Mouse (Mus musculus): ENCODE results near the gene Iqcf6. TPM values are rescaled to one million over a fixed set of nuclear protein-coding genes. Genes with fewer than 3 reads are reported as not detected.
"Not testable (repeated sequence)": the region's sequence is repeated elsewhere in the genome, so short reads cannot be mapped to it uniquely, and the experiment has no call there.

Iqcf6 gene
- polyA plus RNA-seq, 1 experiment from 2014 or later: not detected

DNA sequence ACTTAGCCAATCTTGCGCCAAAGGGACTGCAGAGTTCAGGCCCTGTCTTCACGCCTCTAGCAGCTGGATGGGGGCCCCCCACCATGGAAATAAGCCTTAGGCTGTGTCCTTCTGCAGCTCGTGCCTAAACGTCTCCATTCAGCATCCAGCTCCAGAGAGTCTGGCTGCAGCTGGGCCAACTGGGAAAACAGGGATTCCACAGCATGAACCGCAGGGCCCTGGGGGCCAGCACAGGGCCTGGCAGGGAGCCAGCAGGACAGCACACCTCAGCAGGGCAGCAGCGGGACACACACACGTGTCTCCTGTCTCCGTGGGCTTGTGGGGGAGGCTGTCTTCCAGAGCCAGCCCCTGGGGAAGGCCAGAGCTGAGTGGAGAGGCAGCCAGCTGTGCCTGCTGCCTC, 1.4 kb downstream of the Iqcf6 start:
- H3K9me3 ChIP-seq; H3K4me2 ChIP-seq; H3K27me3 ChIP-seq (replicated peaks); H3K27ac ChIP-seq; H3K36me3 ChIP-seq; H3K9ac ChIP-seq; ATAC-seq (ENCODE audit: insufficient read depth, low FRiP score, low read depth); H3K4me1 ChIP-seq; H3K4me3 ChIP-seq (replicated peaks): not testable (repeated sequence)
- WGBS: 16% methylated on average over 8 of the region's 8 CpGs

DNA sequence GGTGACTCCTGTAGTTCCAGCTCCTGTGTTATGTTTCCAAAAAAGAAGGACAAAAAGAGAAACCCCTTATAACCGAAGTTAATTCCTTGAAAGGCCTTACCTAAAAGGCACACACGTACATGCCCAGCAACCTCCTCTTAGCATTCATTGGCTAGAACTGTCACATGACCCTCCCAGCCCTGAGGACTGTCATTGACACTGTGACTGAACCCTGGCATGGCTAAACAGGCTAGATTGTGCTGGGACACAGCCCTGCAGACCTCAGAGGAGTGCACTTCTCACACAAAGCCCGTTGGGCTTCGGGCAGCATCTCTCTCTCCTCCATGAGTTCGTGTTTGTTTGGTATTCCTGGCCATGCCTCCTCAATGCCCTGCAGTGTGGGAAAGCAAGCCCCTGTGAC, 5.8 kb downstream of the Iqcf6 start:
- H3K27ac ChIP-seq: no peak overlapping the region
- no peak overlapping the region for H3K4me3 ChIP-seq (replicated peaks)
- H3K9ac ChIP-seq: no peak overlapping the region
- H3K4me2 ChIP-seq: no peak overlapping the region
- H3K27me3 ChIP-seq (replicated peaks): no peaks in the 10 kb centered on the region
- WGBS: 56% methylated on average over 5 of the region's 5 CpGs
- no peaks in the 10 kb centered on the region for H3K36me3 ChIP-seq
- H3K4me1 ChIP-seq: no peaks in the 10 kb centered on the region
- ATAC-seq (ENCODE audit: insufficient read depth, low FRiP score, low read depth): no peak
- H3K9me3 ChIP-seq: no peaks in the 10 kb centered on the region

DNA sequence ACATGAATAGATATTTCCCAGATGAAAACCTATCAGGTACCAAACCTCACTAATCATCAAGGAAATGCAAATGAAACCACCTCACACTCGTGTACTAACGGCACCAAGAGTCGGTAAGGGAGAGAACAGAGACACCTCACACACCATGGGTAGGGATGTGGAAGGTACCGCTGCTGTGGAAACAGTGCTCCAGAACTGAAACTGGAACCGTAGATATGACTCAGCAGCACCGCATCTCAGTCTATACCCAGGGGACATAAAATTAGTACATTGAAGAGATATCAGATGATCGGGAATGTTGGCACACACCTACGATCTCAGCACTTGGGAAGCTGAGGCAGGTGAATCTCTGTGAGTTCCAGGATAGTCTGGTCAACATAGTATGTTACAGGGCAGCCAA, 11.8 kb downstream of the Iqcf6 start:
- Histone ChIP-seq H3K27ac (no peak overlapping the region), H3K4me1 (no peaks in the 10 kb centered on the region), H3K9me3 (no peaks in the 10 kb centered on the region), H3K36me3 (no peaks in the 10 kb centered on the region), H3K4me3 (replicated peaks) (no peak overlapping the region), H3K27me3 (replicated peaks) (no peaks in the 10 kb centered on the region), H3K9ac (no peak overlapping the region), H3K4me2 (no peak overlapping the region)
- WGBS: 88% methylated on average over 8 of the region's 8 CpGs
- ATAC-seq (ENCODE audit: insufficient read depth, low FRiP score, low read depth): no peak

DNA sequence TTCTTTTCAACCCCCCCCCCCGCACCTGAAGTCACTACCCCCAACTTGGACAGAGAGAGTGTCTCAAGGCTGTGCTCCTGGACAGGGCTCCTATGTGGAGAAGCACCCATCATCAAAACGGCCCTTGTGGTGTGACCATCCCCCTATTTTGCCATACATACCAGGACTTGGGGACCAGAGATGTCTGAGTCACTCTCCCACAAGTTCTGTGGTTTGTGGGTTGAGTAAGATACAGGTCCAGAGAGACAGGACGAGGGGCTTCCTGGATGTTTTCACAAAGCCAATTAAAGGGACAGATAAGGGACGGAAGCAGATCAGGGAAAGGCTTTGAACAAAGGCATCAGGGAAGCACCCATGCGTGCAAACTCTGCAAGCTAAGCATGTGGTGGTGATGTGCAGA, 15.0 kb downstream of the Iqcf6 start:
- no peak overlapping the region for H3K27ac ChIP-seq
- WGBS: 55% methylated on average over 5 of the region's 5 CpGs
- no peaks in the 10 kb centered on the region for H3K27me3 ChIP-seq (replicated peaks)
- H3K4me3 ChIP-seq (replicated peaks): no peak overlapping the region
- no peaks in the 10 kb centered on the region for H3K9me3 ChIP-seq
- no peaks in the 10 kb centered on the region for H3K4me1 ChIP-seq
- H3K4me2 ChIP-seq: no peak overlapping the region
- no peak overlapping the region for H3K9ac ChIP-seq
- no peak for ATAC-seq (ENCODE audit: insufficient read depth, low FRiP score, low read depth)
- no peaks in the 10 kb centered on the region for H3K36me3 ChIP-seq

DNA sequence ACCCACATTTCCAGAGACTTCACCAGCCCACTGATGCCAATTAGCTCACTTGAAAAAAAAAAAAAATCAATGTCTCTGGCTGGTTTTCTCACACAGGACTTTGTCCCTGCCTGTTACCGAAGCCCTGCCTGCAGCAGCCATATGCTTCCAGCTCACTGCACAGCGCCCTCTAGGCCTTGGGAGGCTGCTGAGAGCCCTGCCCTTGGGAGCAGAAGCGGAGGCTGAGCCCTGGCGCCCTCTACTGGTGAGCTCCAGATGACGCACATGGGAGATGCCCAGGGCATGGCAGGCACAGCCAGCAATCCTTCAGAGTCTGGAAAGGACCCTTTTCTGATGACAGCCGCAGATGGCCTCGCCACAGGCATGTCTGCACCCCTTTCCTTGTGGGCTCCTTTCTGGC, 16.7 kb downstream of the Iqcf6 start:
- no peak overlapping the region for H3K27ac ChIP-seq
- H3K4me1 ChIP-seq: no peaks in the 10 kb centered on the region
- ATAC-seq (ENCODE audit: insufficient read depth, low FRiP score, low read depth): 0 out of 2 replicates have a peak, but pooled peaks have one; percentile 22
- H3K9ac ChIP-seq: no peak overlapping the region
- H3K9me3 ChIP-seq: no peaks in the 10 kb centered on the region
- 28% methylated on average over 7 of the region's 7 CpGs for WGBS
- no peak overlapping the region for H3K4me2 ChIP-seq
- H3K27me3 ChIP-seq (replicated peaks): no peaks in the 10 kb centered on the region
- H3K36me3 ChIP-seq: no peaks in the 10 kb centered on the region
- H3K4me3 ChIP-seq (replicated peaks): no peak overlapping the region

DNA sequence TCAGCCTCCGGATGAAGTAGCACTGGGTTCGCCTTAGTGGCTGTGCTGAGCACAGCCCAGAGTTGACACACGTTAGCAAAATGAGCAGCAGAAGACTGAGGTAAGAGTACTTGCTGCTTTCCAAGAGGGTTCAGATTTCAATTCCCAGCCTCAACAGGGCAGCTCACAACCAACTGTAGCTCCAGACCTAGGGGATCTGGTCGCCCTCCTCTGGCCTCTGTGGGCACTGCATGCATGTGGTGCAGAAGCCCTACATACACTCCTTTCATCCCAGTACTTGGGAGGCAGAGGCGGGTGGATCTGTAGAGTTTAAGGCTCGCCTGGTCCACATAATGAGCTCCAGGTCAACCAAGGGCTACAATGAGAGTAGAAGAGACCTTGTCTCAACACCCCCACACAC, 17.4 kb downstream of the Iqcf6 start:
- ATAC-seq (ENCODE audit: insufficient read depth, low FRiP score, low read depth): no peak
- H3K4me2 ChIP-seq: no peak overlapping the region
- no peak overlapping the region for H3K9ac ChIP-seq
- H3K4me3 ChIP-seq (replicated peaks): no peak overlapping the region
- no peaks in the 10 kb centered on the region for H3K9me3 ChIP-seq
- H3K4me1 ChIP-seq: no peaks in the 10 kb centered on the region
- no peaks in the 10 kb centered on the region for H3K27me3 ChIP-seq (replicated peaks)
- WGBS: 67% methylated on average over 6 of the region's 6 CpGs
- H3K27ac ChIP-seq: no peak overlapping the region
- H3K36me3 ChIP-seq: no peaks in the 10 kb centered on the region

DNA sequence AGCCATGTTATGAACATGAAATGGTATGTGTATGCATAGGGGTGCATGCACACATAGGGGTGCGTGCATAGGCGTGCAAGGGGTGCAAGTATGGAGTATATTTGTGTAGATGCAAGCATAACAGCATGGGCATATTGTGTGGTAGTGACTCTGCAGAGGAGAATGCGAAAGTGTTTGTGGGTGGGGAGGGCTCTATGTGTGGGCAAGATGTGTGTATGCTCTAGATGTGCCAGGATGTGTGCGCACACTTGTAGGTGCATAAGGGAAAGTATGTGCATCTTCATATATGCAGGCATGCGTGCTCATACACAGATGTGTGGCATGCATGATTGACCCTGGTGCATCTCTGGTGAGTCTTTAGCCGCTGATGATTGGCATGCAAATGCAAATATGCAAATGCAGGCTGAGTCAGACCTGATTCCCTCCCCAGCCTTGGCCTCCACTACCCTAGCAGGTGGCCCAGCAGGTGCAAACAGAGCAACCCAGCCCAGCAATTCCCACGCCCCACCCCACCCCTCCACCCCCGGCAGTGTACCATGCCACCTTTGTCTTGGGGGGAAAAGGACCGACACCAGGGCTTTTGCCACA, 19.4 kb downstream of the Iqcf6 start:
- Histone ChIP-seq H3K9ac (no peak overlapping the region), H3K4me2 (no peak overlapping the region), H3K27ac (no peak overlapping the region), H3K9me3 (no peaks in the 10 kb centered on the region), H3K27me3 (replicated peaks) (no peaks in the 10 kb centered on the region), H3K36me3 (no peaks in the 10 kb centered on the region), H3K4me1 (no peaks in the 10 kb centered on the region), H3K4me3 (replicated peaks) (no peak overlapping the region)
- WGBS: 74% methylated on average over 9 of the region's 9 CpGs
- no peak for ATAC-seq (ENCODE audit: insufficient read depth, low FRiP score, low read depth)

DNA sequence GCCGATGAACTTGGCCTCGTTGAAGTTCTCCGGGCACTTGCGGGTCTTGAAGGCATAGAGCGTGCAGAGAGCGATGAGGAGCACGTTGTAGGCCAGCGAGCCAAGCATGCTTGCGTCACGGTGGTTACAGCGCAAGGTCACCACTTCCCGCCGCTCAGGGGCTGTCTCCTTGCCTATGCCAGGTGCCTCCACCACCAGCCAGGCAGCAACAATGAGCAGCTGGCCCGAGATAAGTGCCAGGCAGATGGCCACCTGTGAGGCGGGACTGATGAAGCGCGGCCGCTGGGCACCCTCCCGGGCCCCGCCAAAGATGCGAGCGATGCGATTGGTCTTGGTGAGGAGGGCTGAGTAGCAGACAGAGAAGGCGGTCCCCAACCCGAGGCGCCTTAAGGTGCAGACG, 20.8 kb downstream of the Iqcf6 start:
- no peaks in the 10 kb centered on the region for H3K4me1 ChIP-seq
- no peak overlapping the region for H3K27ac ChIP-seq
- no peak for ATAC-seq (ENCODE audit: insufficient read depth, low FRiP score, low read depth)
- H3K9ac ChIP-seq: no peak overlapping the region
- no peaks in the 10 kb centered on the region for H3K9me3 ChIP-seq
- H3K4me3 ChIP-seq (replicated peaks): no peak overlapping the region
- whole genome bisulfite sequencing: 65% methylated on average over 27 of the region's 27 CpGs
- no peaks in the 10 kb centered on the region for H3K27me3 ChIP-seq (replicated peaks)
- no peak overlapping the region for H3K4me2 ChIP-seq
- no peaks in the 10 kb centered on the region for H3K36me3 ChIP-seq

DNA sequence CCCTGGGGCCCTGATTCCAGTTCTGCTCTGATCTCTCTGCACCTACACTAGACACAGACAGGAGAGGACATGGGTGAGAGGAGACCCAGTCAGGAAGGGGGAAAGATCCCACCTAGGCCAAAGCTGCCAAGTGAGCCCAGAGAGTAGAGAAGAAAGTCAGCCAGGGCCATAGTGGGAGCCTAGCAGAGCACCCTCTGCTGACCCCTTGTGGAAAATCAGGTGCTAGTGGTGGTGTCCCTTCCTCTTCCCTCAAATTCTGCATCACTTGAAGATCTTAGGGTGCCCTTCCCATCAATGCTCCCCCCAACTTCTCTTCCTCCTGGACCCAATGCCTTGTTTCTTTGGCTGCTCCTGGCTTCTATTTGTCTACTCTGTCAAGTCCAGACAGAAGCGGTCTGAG, 26.3 kb downstream of the Iqcf6 start:
- peaks cover 9% of the 10 kb centered on the region; the same call in 1 of the 2 replicates for H3K4me1 ChIP-seq
- H3K9ac ChIP-seq: no peak overlapping the region
- H3K4me2 ChIP-seq: no peak overlapping the region
- no peak for ATAC-seq (ENCODE audit: insufficient read depth, low FRiP score, low read depth)
- H3K36me3 ChIP-seq: no peaks in the 10 kb centered on the region
- no peak overlapping the region for H3K4me3 ChIP-seq (replicated peaks)
- H3K27me3 ChIP-seq (replicated peaks): peaks cover 21% of the 10 kb centered on the region
- no peaks in the 10 kb centered on the region for H3K9me3 ChIP-seq
- 65% methylated on average over 1 of the region's 1 CpGs for WGBS
- H3K27ac ChIP-seq: no peak overlapping the region

DNA sequence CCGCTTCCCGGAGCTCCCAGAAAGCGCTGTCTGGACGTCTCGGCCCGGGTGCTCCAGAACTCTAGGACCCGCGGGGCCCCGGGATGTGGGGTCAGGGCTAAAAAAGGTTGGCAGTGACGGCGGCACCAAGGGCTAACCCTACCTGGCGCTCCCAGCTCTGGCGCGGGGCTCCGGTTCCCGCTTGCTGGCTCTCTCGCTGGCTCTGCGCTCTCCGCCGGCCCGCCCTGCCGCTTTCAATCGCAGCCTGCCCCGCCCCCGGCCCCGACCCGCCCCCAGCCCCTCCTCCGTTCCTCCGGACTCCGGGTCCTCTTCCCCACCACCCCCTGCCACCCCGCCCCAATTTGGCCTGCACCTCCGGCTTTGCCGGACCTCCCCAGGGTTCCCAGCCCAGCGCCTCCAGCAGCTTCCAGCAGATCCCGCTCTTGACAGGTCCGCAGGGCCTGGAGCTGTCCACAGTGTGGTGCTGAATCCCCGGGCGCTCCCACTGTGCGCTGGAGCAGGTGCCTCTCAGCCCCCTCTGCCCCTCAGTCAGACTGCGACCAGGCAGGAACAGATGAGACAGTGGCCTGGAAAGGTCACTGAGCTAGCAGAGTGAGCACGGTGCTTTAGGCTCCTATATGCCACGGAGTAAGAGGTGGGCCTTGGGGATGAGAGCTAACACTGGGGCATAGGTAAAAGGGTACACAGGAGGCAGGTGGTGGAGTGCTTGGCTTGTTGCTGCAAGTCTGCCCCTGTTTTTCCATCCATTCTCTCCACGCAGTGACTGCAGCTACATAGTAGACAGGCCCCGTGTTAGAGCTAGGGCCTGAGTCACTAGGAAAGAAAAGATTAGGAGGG, 29.7 kb downstream of the Iqcf6 start, which contains the start of gene Grm2:
TSS of gene Grm2 (minus strand) at position 199 of the 837 bp plus-strand sequence.
- WGBS: 1% methylated on average over 42 of the region's 44 CpGs

DNA sequence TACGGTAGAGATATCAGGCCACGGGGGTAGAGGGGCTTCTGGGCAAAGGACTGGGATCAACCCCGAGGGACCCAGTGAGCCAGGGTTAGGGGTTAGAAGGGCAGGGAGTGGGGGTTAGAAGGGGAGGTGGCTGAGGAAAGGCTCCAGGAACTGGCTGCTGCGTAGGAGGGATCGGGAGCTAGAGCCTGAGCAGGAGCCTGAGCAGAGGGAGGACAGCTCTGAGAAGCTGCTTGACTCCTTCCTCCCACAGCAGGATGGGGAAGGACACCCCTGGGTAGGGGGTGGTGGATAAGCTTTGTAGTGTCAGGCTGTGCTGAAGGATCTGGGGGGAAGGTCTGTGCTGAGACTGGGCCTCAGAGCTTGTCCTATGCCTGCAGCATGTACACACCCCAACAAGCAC, 30.4 kb downstream of the Iqcf6 start:
- Histone ChIP-seq H3K9me3 (no peaks in the 10 kb centered on the region), H3K4me1 (peaks cover 9% of the 10 kb centered on the region; the same call in 1 of the 2 replicates), H3K4me2 (no peak overlapping the region), H3K9ac (no peak overlapping the region), H3K36me3 (peaks cover 23% of the 10 kb centered on the region), H3K27me3 (replicated peaks) (peaks cover 21% of the 10 kb centered on the region), H3K27ac (no peak overlapping the region), H3K4me3 (replicated peaks) (no peak overlapping the region)
- no peak for ATAC-seq (ENCODE audit: insufficient read depth, low FRiP score, low read depth)
- WGBS: 40% methylated on average over 5 of the region's 5 CpGs

More for the DNA sequence above, 29.7 kb downstream of the Iqcf6 start, which contains the start of gene Grm2:
- Histone ChIP-seq H3K36me3 (peaks cover 19% of the 10 kb centered on the region), H3K27me3 (replicated peaks) (peaks cover 21% of the 10 kb centered on the region), H3K9me3 (no peaks in the 10 kb centered on the region), H3K27ac (no peak within 1 kb of the TSS), H3K4me1 (peaks cover 9% of the 10 kb centered on the region; the same call in 1 of the 2 replicates), H3K4me3 (replicated peaks) (peak within 1 kb of the TSS; percentile 24), H3K9ac (no peak within 1 kb of the TSS), H3K4me2 (peak within 1 kb of the TSS; percentile 61)
- peak; percentile 68 for ATAC-seq (ENCODE audit: insufficient read depth, low FRiP score, low read depth)

DNA sequence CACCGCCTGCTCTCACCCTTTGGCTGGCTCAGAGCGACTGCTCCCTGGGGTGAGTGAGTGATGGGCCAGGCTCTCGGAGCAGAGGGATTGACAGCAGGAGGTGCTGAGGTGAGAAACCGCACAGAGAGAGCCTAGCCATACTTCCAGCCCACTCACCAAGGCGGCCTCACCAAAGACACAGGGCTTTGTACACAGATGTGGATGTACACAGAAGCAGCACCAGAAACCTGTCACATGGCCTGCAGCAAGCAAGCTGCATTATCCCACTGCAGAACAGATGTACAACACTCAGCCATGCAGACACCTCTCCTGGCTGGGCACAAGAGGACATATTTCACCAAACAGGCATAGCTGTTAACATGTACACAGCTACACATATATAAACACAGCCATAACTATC, 31.2 kb downstream of the Iqcf6 start:
- no peaks in the 10 kb centered on the region for H3K9me3 ChIP-seq
- WGBS: 36% methylated on average over 5 of the region's 5 CpGs
- ATAC-seq (ENCODE audit: insufficient read depth, low FRiP score, low read depth): no peak

More for the DNA sequence above, 31.2 kb downstream of the Iqcf6 start:
- peaks cover 30% of the 10 kb centered on the region for H3K36me3 ChIP-seq
- no peak overlapping the region for H3K4me3 ChIP-seq (replicated peaks)
- peaks cover 9% of the 10 kb centered on the region; the same call in 1 of the 2 replicates for H3K4me1 ChIP-seq
- H3K27ac ChIP-seq: no peak overlapping the region
- no peak overlapping the region for H3K9ac ChIP-seq
- peaks cover 21% of the 10 kb centered on the region for H3K27me3 ChIP-seq (replicated peaks)
- H3K4me2 ChIP-seq: no peak overlapping the region
